Mouse (Mus musculus): Measurements from ENCODE around the gene Abcb10. TPM values are rescaled to one million over a fixed set of nuclear protein-coding genes. Genes with fewer than 3 reads are reported as not detected.

Gene Abcb10
- polyA plus RNA-seq, 1 experiment from 2014 or later: 16.0 TPM

DNA sequence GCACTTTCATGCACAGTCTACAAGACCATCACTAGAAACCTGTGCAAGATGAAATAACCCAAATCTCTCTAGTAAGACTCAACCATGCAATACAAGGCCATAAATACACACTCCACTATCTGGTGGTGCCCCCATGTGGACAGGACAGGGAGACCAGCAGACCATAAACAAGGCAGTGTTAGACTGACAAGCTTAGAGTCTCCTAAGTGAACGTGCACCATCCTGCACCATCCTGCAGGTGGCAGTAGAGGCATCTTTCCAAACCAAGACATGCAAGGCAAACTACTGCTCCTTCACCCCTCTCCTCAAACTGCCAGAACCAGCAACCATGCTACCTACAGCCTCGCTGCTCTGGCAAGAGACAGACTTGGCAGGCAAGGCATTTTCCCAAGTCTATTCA is 58.2 kb downstream of the Abcb10 start:
- no peak overlapping the region for H3K9ac ChIP-seq (replicated peaks; ENCODE audit: low read length)
- no peaks in the 10 kb centered on the region for H3K27me3 ChIP-seq (ENCODE audit: insufficient read depth, low read length)
- no peaks in the 10 kb centered on the region for H3K4me1 ChIP-seq (ENCODE audit: insufficient read depth, low read length)
- H3K27ac ChIP-seq (ENCODE audit: low read length): no peak overlapping the region
- peaks cover 65% of the 10 kb centered on the region for H3K36me3 ChIP-seq (ENCODE audit: insufficient read depth, low read length)
- no peak overlapping the region for H3K4me2 ChIP-seq (replicated peaks; ENCODE audit: low read depth, low read length)
- peak; percentile 49; the same call in 1 of the 2 replicates for ATAC-seq (ENCODE audit: low FRiP score, low TSS enrichment)
- WGBS: 16% methylated on average over 2 of the region's 2 CpGs
- H3K4me3 ChIP-seq (ENCODE audit: low read length): no peak overlapping the region
- H3K9me3 ChIP-seq (ENCODE audit: low read length): no peaks in the 10 kb centered on the region

GRCm38 (mm10) chr8:123914635-123915034 is 68.3 kb downstream of the Abcb10 start:
- Histone ChIP-seq H3K9ac (replicated peaks; ENCODE audit: low read length) (no peak overlapping the region), H3K27ac (ENCODE audit: low read length) (no peak overlapping the region), H3K9me3 (ENCODE audit: low read length) (no peaks in the 10 kb centered on the region), H3K4me3 (ENCODE audit: low read length) (no peak overlapping the region), H3K4me1 (ENCODE audit: insufficient read depth, low read length) (no peaks in the 10 kb centered on the region), H3K27me3 (ENCODE audit: insufficient read depth, low read length) (no peaks in the 10 kb centered on the region), H3K4me2 (replicated peaks; ENCODE audit: low read depth, low read length) (no peak overlapping the region), H3K36me3 (ENCODE audit: insufficient read depth, low read length) (peaks cover 62% of the 10 kb centered on the region)
- WGBS: 97% methylated on average over 3 of the region's 3 CpGs
- ATAC-seq (ENCODE audit: low FRiP score, low TSS enrichment): no peak

- no peak for ATAC-seq (ENCODE audit: low FRiP score, low TSS enrichment)
- WGBS: 92% methylated on average over 4 of the region's 4 CpGs
- H3K9ac ChIP-seq (replicated peaks; ENCODE audit: low read length): no peak overlapping the region
- H3K27ac ChIP-seq (ENCODE audit: low read length): no peak overlapping the region
- H3K4me1 ChIP-seq (ENCODE audit: insufficient read depth, low read length): no peaks in the 10 kb centered on the region
- no peaks in the 10 kb centered on the region for H3K9me3 ChIP-seq (ENCODE audit: low read length)
- H3K4me3 ChIP-seq (ENCODE audit: low read length): no peak overlapping the region
- no peak overlapping the region for H3K4me2 ChIP-seq (replicated peaks; ENCODE audit: low read depth, low read length)
- no peaks in the 10 kb centered on the region for H3K27me3 ChIP-seq (ENCODE audit: insufficient read depth, low read length)
- H3K36me3 ChIP-seq (ENCODE audit: insufficient read depth, low read length): peaks cover 59% of the 10 kb centered on the region
Observed at GRCm38 (mm10) chr8:123912265-123912664, 70.7 kb downstream of the Abcb10 start.

GRCm38 (mm10) chr8:123907604-123908003 is 75.3 kb downstream of the Abcb10 start:
- Histone ChIP-seq H3K36me3 (ENCODE audit: insufficient read depth, low read length) (peaks cover 66% of the 10 kb centered on the region), H3K4me3 (ENCODE audit: low read length) (no peak overlapping the region), H3K4me1 (ENCODE audit: insufficient read depth, low read length) (no peaks in the 10 kb centered on the region), H3K27me3 (ENCODE audit: insufficient read depth, low read length) (no peaks in the 10 kb centered on the region), H3K27ac (ENCODE audit: low read length) (no peak overlapping the region), H3K9me3 (ENCODE audit: low read length) (no peaks in the 10 kb centered on the region), H3K4me2 (replicated peaks; ENCODE audit: low read depth, low read length) (no peak overlapping the region), H3K9ac (replicated peaks; ENCODE audit: low read length) (no peak overlapping the region)
- no peak for ATAC-seq (ENCODE audit: low FRiP score, low TSS enrichment)
- WGBS: 90% methylated on average over 6 of the region's 6 CpGs

DNA sequence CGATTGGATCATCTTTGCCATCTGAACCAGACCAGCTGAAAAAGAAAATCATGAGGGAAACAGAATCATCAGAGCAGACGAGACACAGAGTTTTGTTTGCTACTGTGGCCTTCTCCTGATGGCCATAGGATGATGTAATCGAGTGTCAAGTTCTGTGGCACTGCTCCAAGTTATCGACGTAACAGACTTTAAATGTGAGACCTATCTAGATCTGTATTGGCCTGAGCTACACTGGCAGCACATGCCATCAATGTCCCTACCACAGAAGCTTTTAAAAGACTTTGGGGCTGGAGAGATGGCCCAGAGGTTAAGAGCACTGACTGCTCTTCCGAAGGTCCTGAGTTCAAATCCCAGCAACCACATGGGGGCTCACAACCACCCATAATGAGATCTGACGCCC is 80.3 kb downstream of the Abcb10 start:
- Histone ChIP-seq H3K27ac (ENCODE audit: low read length) (no peak overlapping the region), H3K36me3 (ENCODE audit: insufficient read depth, low read length) (peaks cover 57% of the 10 kb centered on the region), H3K27me3 (ENCODE audit: insufficient read depth, low read length) (no peaks in the 10 kb centered on the region), H3K4me3 (ENCODE audit: low read length) (no peak overlapping the region), H3K4me2 (replicated peaks; ENCODE audit: low read depth, low read length) (no peak overlapping the region), H3K4me1 (ENCODE audit: insufficient read depth, low read length) (no peaks in the 10 kb centered on the region), H3K9me3 (ENCODE audit: low read length) (no peaks in the 10 kb centered on the region), H3K9ac (replicated peaks; ENCODE audit: low read length) (no peak overlapping the region)
- WGBS: 86% methylated on average over 7 of the region's 7 CpGs
- ATAC-seq (ENCODE audit: low FRiP score, low TSS enrichment): no peak

MicroRNAs encoded within 50 kb of the gene (microRNA counts, 519-probe panel; counts per million panel counts)
- microRNA mmu-miR-1967: 1,624 counts per million, percentile 43 among the panel's probes with 10 or more counts

Small RNAs within 50 kb of the gene (microRNA-seq; reads per million reads assigned to microRNA genes)
- gene Mir1967: not detected

Other genes starting within 250 kb of the Abcb10 start
- 50.8 and 51.5 TPM in 2 replicates for gene Rab4a, start 177.1 kb downstream of the Abcb10 start, polyA plus RNA-seq (2015; fragmentation: Nextera tagmentation; extraction: Ambion mirVana)
- gene Ccsap, start 122.9 kb downstream of the Abcb10 start, polyA plus RNA-seq (2015; fragmentation: Nextera tagmentation; extraction: Ambion mirVana): 2.9 and 3.3 TPM in 2 replicates
- gene Acta1, start 88.4 kb downstream of the Abcb10 start, polyA plus RNA-seq (2015; fragmentation: Nextera tagmentation; extraction: Ambion mirVana): 58.8 and 166 TPM in 2 replicates
- gene Nup133, start 33.9 kb downstream of the Abcb10 start, polyA plus RNA-seq (2015; fragmentation: Nextera tagmentation; extraction: Ambion mirVana): 34.5 and 42.4 TPM in 2 replicates
- gene Taf5l, start 38.3 kb upstream of the Abcb10 start, polyA plus RNA-seq (2015; fragmentation: Nextera tagmentation; extraction: Ambion mirVana): 38.4 and 41.1 TPM in 2 replicates
- gene Urb2, start 38.4 kb upstream of the Abcb10 start, polyA plus RNA-seq (2015; fragmentation: Nextera tagmentation; extraction: Ambion mirVana): 4.7 and 6.3 TPM in 2 replicates
- 47.0 and 47.1 TPM in 2 replicates for gene Galnt2, start 248.3 kb upstream of the Abcb10 start, polyA plus RNA-seq (2015; fragmentation: Nextera tagmentation; extraction: Ambion mirVana)

Data from kidney, embryonic 16.5 days (tissue).